Mouse (Mus musculus): ENCODE data around the gene AI837181.

DNA sequence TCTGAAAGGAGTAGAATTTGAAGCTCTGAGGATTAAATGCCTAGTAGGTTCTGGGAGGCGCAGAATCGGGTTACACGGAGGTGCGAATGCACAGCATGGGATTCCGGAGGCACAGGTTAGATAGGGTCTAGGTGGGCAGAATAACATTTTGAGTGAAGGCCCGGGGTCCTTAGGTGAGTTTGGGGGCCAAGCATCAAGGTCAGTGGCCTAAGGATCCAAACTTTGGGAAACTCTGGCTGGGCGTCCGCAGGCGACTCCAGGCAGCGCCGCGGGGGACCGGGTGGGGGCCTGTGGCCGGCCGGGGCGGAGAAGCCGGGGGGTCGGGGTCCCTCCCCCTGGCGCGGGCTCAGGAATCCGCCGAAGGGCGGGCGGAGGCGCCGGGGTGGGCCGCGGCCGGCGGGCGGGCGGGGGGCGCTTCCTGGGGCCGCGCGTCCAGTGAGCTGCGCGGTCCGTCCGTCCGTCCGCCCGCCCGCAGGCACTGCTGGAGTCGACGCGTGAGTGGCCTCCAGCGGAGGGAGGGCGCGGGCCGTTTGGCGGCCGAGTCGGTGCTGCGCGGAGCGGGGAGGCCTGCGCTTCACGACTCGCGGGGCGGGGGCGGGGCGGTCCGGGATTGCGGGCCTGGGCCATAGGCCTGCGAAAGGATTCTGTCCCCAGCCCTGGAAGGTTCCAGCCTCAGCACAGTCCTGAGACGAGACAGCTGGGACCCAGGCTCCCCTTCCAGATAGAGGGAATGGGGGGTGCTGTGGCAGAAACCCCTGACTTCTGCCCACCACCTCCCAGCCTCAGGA lies 49.5 kb downstream of the AI837181 start:
- TF ChIP-seq CTCF (IDR thresholded peaks at IDR 0.05; ENCODE audit: low read depth) = no peak
- TF ChIP-seq EP300 (IDR thresholded peaks at IDR 0.05; ENCODE audit: low read depth) = no peak
